Mouse (Mus musculus): ENCODE data around the gene Prr11.

The Prr11 gene

GRCm38 (mm10) chr11:87046968-87047367 is 61.5 kb downstream of the Prr11 start:
- no peak for DNase-seq (ENCODE audit: low read depth, low spot score)

- DNase-seq (ENCODE audit: low read depth, low spot score) = no peak
Observed at GRCm38 (mm10) chr11:87043052-87043451, 65.5 kb downstream of the Prr11 start.

GRCm38 (mm10) chr11:87039307-87039963 is 69.1 kb downstream of the Prr11 start:
- no peak for DNase-seq (ENCODE audit: low read depth, low spot score)
